Mouse (Mus musculus) thymus, adult 2 months (tissue): ENCODE results near the gene Sys1. TPM values are rescaled to one million over a fixed set of nuclear protein-coding genes. Genes with fewer than 3 reads are reported as not detected.
A peak's percentile ranks its signal among the peaks of the same experiment; 100 is the strongest.

Experiments used
- DNase-seq: peaks from one replicate; pipeline ENCODE4 v3.0.0; 2021
- H3K27ac ChIP-seq: fragments of 200-500 bp; 2 replicates; pipeline ENCODE4 v1.5.1; 2012; ENCODE audit warnings: low read length, control low read depth; ENCODE audit not compliant: control insufficient read depth, insufficient read depth
- H3K27me3 ChIP-seq: fragments of 200-500 bp; 2 replicates; pipeline ENCODE4 v1.6.1; 2012; ENCODE audit warnings: mild to moderate bottlenecking, low read length, moderate library complexity, mixed read lengths; ENCODE audit not compliant: control insufficient read depth, insufficient read depth
- H3K36me3 ChIP-seq: fragments of 200-500 bp; 2 replicates; pipeline ENCODE4 v1.6.1; 2012; ENCODE audit warnings: mild to moderate bottlenecking, low read length, moderate library complexity; ENCODE audit not compliant: control insufficient read depth, insufficient read depth
- H3K4me1 ChIP-seq: fragments of 200-500 bp; replicated peaks from 2 replicates; pipeline ENCODE4 v1.6.1; 2012; ENCODE audit warnings: low read length; ENCODE audit not compliant: control insufficient read depth, insufficient read depth
- H3K4me3 ChIP-seq: fragments of 200-500 bp; 2 replicates; pipeline ENCODE4 v1.5.1; 2012; ENCODE audit warnings: mild to moderate bottlenecking, low read length, control low read depth, moderate library complexity; ENCODE audit not compliant: control insufficient read depth, insufficient read depth
- CTCF ChIP-seq: fragments of 200-500 bp; IDR thresholded peaks from 2 replicates; pipeline ENCODE4 v1.5.1; 2012; ENCODE audit warnings: mild to moderate bottlenecking, control low read depth, low read length, moderate library complexity, borderline replicate concordance; ENCODE audit not compliant: control insufficient read depth, poor library complexity, insufficient read depth; ENCODE audit errors: extremely low read depth
- POLR2A ChIP-seq: fragments of 200-500 bp; IDR thresholded peaks from 2 replicates; pipeline ENCODE4 v1.6.1; 2012; ENCODE audit warnings: mild to moderate bottlenecking, low read length, control low read depth, moderate library complexity; ENCODE audit not compliant: control insufficient read depth, poor library complexity, insufficient read depth; ENCODE audit errors: extremely low read depth
- WGBS: fragments of 180-500 bp; shearing (Covaris S2); methylation state at CpG from one replicate; pipeline ENCODE4 v1.1.7; 2018; 5-methylcytosine and 5-hydroxymethylcytosine counted together
- polyA plus RNA-seq: library from polyadenylated mRNA; depleted of rRNA; stranded (reverse); fragments of >200 nt; gene quantifications from 2 replicates; pipeline ENCODE4 v1.2.3, GENCODE M21; 2012; rRNA removed

Sys1 gene
- polyA plus RNA-seq, 1 experiment: 183 TPM

- Histone ChIP-seq H3K4me3 (no peak overlapping the region), H3K27me3 (no peaks in the 10 kb centered on the region), H3K36me3 (no peaks in the 10 kb centered on the region), H3K4me1 (peaks cover 24% of the 10 kb centered on the region), H3K27ac (peak overlapping the region; percentile 1; the same call in 1 of the 2 replicates)
- peak; percentile 55 for DNase-seq
- TF ChIP-seq CTCF (no peak), POLR2A (no peak)
- under 1% methylated on average over 11 of the region's 11 CpGs for WGBS
Observed at GRCm38 (mm10) chr2:164521841-164522240, 65.1 kb downstream of the Sys1 start.

GRCm38 (mm10) chr2:164522280-164522679, 65.5 kb downstream of the Sys1 start:
- TF ChIP-seq CTCF (no peak), POLR2A (no peak)
- Histone ChIP-seq H3K27ac (peak overlapping the region; percentile 1; the same call in 1 of the 2 replicates), H3K27me3 (no peaks in the 10 kb centered on the region), H3K36me3 (no peaks in the 10 kb centered on the region), H3K4me1 (peaks cover 24% of the 10 kb centered on the region), H3K4me3 (no peak overlapping the region)
- DNase-seq: peak; percentile 17
- 1% methylated on average over 8 of the region's 8 CpGs for WGBS

GRCm38 (mm10) chr2:164523301-164523773, 66.6 kb downstream of the Sys1 start:
- Histone ChIP-seq H3K27me3 (no peaks in the 10 kb centered on the region), H3K4me3 (no peak overlapping the region), H3K27ac (no peak overlapping the region; the same call in 1 of the 2 replicates), H3K4me1 (peaks cover 24% of the 10 kb centered on the region), H3K36me3 (no peaks in the 10 kb centered on the region)
- TF ChIP-seq CTCF: no peak
- TF ChIP-seq POLR2A: no peak
- no peak for DNase-seq
- WGBS: 85% methylated on average over 10 of the region's 10 CpGs

GRCm38 (mm10) chr2:164528557-164528956, 71.8 kb downstream of the Sys1 start:
- Histone ChIP-seq H3K4me1 (0 out of 2 replicates have a peak, but pooled peaks cover 2% of the 10 kb centered on the region), H3K27me3 (no peaks in the 10 kb centered on the region), H3K27ac (no peak overlapping the region), H3K4me3 (no peak overlapping the region), H3K36me3 (no peaks in the 10 kb centered on the region)
- DNase-seq: no peak
- TF ChIP-seq POLR2A: no peak
- TF ChIP-seq CTCF: no peak
- 84% methylated on average over 5 of the region's 5 CpGs for WGBS

Other genes with a start within 250 kb of the Sys1 start
- gene Wfdc15b, start 235.3 kb upstream of the Sys1 start, polyA plus RNA-seq: not detected in 2 replicates
- gene Svs2, start 218.5 kb upstream of the Sys1 start, polyA plus RNA-seq: not detected in 2 replicates
- not detected in 2 replicates for gene Svs3b, start 200.3 kb upstream of the Sys1 start, polyA plus RNA-seq
- 0.15 TPM in 1 of 2 replicates, not detected in the other for gene Svs4, start 178.5 kb upstream of the Sys1 start, polyA plus RNA-seq
- not detected in 2 replicates for gene Svs3a, start 167.7 kb upstream of the Sys1 start, polyA plus RNA-seq
- not detected in 2 replicates for gene Svs6, start 140.2 kb upstream of the Sys1 start, polyA plus RNA-seq
- not detected in 2 replicates for gene Svs5, start 124.2 kb upstream of the Sys1 start, polyA plus RNA-seq
- gene Slpi, start 67.9 kb upstream of the Sys1 start, polyA plus RNA-seq: 4.9 and 7.5 TPM in 2 replicates
- 0.24 TPM in 1 of 2 replicates, not detected in the other for gene Rbpjl, start 53.8 kb upstream of the Sys1 start, polyA plus RNA-seq
- gene Matn4, start 51.8 kb upstream of the Sys1 start, polyA plus RNA-seq: 0.82 and 0.93 TPM in 2 replicates
- 18.6 TPM in 2 replicates for gene Sdc4, start 13.1 kb upstream of the Sys1 start, polyA plus RNA-seq
- 27.8 and 35.3 TPM in 2 replicates for gene Gm20458, start 4.0 kb downstream of the Sys1 start, polyA plus RNA-seq
- gene Trp53tg5, start 16.8 kb downstream of the Sys1 start, polyA plus RNA-seq: not detected in 2 replicates
- gene Dbndd2, start 29.1 kb downstream of the Sys1 start, polyA plus RNA-seq: 19.6 and 24.8 TPM in 2 replicates
- gene Pigt, start 40.6 kb downstream of the Sys1 start, polyA plus RNA-seq: 146 and 202 TPM in 2 replicates
- 20.5 and 28.7 TPM in 2 replicates for gene Wfdc2, start 105.4 kb downstream of the Sys1 start, polyA plus RNA-seq
- not detected in 2 replicates for gene Spint3, start 116.5 kb downstream of the Sys1 start, polyA plus RNA-seq
- not detected in 2 replicates for gene Wfdc6a, start 128.5 kb downstream of the Sys1 start, polyA plus RNA-seq
- not detected in 2 replicates for gene Eppin, start 136.6 kb downstream of the Sys1 start, polyA plus RNA-seq
- not detected in 2 replicates for gene Wfdc6b, start 156.6 kb downstream of the Sys1 start, polyA plus RNA-seq
- gene Wfdc8, start 156.7 kb downstream of the Sys1 start, polyA plus RNA-seq: 0.18 TPM in 1 of 2 replicates, not detected in the other
- not detected in 2 replicates for gene Wfdc16, start 181.8 kb downstream of the Sys1 start, polyA plus RNA-seq
- gene Wfdc10, start 199.1 kb downstream of the Sys1 start, polyA plus RNA-seq: not detected in 2 replicates
- not detected in 2 replicates for gene Wfdc9, start 199.6 kb downstream of the Sys1 start, polyA plus RNA-seq
- not detected in 2 replicates for gene Wfdc11, start 217.1 kb downstream of the Sys1 start, polyA plus RNA-seq
- not detected in 2 replicates for gene Wfdc13, start 228.1 kb downstream of the Sys1 start, polyA plus RNA-seq
- not detected in 2 replicates for gene Spint4, start 241.5 kb downstream of the Sys1 start, polyA plus RNA-seq